Mouse (Mus musculus) heart, adult 2 months (tissue): ENCODE data around the gene Odf3b. TPM values are rescaled to one million over a fixed set of nuclear protein-coding genes. Genes with fewer than 3 reads are reported as not detected.

Experiments
- DNase-seq, 2 experiments: peaks; one replicate each; pipeline ENCODE4 v3.0.0; 2021
- H3K27ac ChIP-seq: fragments of 200-600 bp; 2 replicates; pipeline ENCODE4 v1.8.1; 2022
- H3K27me3 ChIP-seq: fragments of 200-500 bp; 2 replicates; pipeline ENCODE4 v1.6.1; 2012; ENCODE audit warnings: mild to moderate bottlenecking, low read length, inconsistent platforms, mixed read lengths; ENCODE audit not compliant: control insufficient read depth, insufficient read depth
- H3K36me3 ChIP-seq: fragments of 200-500 bp; 2 replicates; pipeline ENCODE4 v1.6.1; 2012; ENCODE audit warnings: low read length, inconsistent platforms; ENCODE audit not compliant: control insufficient read depth, insufficient read depth
- H3K4me1 ChIP-seq: fragments of 200-500 bp; 2 replicates; pipeline ENCODE4 v1.6.1; 2011; ENCODE audit warnings: low read length; ENCODE audit not compliant: control insufficient read depth, insufficient read depth
- H3K4me3 ChIP-seq: fragments of 200-600 bp; 2 replicates; pipeline ENCODE4 v1.8.1; 2022
- H3K79me2 ChIP-seq: fragments of 200-500 bp; replicated peaks from 2 replicates; pipeline ENCODE4 v1.6.1; 2012; ENCODE audit warnings: mild to moderate bottlenecking, inconsistent platforms, low read length, moderate library complexity, mixed read lengths; ENCODE audit not compliant: control insufficient read depth, insufficient read depth
- H3K9ac ChIP-seq: fragments of 200-500 bp; 2 replicates; pipeline ENCODE4 v1.6.1; 2012; ENCODE audit warnings: low read depth, mild to moderate bottlenecking, control low read depth, inconsistent platforms, low read length, mixed read lengths
- CTCF ChIP-seq: fragments of 200-600 bp; IDR thresholded peaks from 2 replicates; pipeline ENCODE4 v1.8.1; 2022; ENCODE audit warnings: antibody characterized with exemption, mild to moderate bottlenecking, moderate library complexity
- EP300 ChIP-seq: fragments of 200-500 bp; IDR thresholded peaks from 2 replicates; pipeline ENCODE4 v1.6.1; 2011; ENCODE audit warnings: low read depth, low read length, control low read depth; ENCODE audit not compliant: insufficient read depth
- POLR2A ChIP-seq: fragments of 200-500 bp; IDR thresholded peaks from 2 replicates; pipeline ENCODE4 v1.6.1; 2011; ENCODE audit warnings: mild to moderate bottlenecking, low read depth, low read length, control low read depth; ENCODE audit not compliant: insufficient read depth
- WGBS: fragments of 180-500 bp; shearing (Covaris S2); methylation state at CpG from one replicate; pipeline ENCODE4 v1.1.7; 2018; 5-methylcytosine and 5-hydroxymethylcytosine counted together
- intact Hi-C: fragments of 180-260 bp; cut with DNase I; formaldehyde crosslinking; loops from one replicate; pipeline ENCODE4 v1.15.1; 2025
- polyA plus RNA-seq: library from polyadenylated mRNA; depleted of rRNA; stranded (reverse); fragments of >200 nt; gene quantifications from 2 replicates; pipeline ENCODE4 v1.2.3, GENCODE M21; 2012
- total RNA-seq, 2 experiments: library from RNA; stranded (reverse); gene quantifications; 2 replicates each; pipeline ENCODE4 v1.2.3; 2021

Gene Odf3b
- total and polyA plus RNA-seq, 3 experiments: 0.91 to 9.1 (median 0.94) TPM

DNA sequence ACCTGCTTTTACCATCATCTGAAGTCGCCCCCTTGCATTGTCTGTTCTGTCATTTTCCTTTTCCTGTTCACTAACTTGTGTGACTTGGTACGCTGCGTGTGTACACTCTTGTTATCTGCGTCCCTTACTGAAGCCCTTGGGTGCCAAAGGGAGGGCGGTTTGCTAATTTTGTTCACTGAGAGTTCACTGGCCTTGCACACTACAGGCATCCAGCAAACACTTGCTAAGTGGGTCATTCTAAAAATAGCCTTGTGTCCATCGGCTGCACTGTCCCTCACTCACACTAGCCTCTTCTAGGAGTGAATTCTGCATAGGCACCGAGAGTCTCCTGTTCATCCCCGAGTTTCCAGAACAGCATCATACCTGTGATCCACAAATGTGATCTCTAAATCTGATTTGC lies 36.2 kb upstream of the Odf3b start:
- H3K27me3 ChIP-seq: no peaks in the 10 kb centered on the region
- no peaks in the 10 kb centered on the region for H3K79me2 ChIP-seq
- no peak overlapping the region for H3K9ac ChIP-seq
- DNase-seq: peak in 1 of 2 experiments; percentile 59
- H3K4me3 ChIP-seq: no peak overlapping the region
- WGBS: 48% methylated on average over 8 of the region's 8 CpGs
- peak; percentile 75 for TF ChIP-seq EP300
- TF ChIP-seq POLR2A: peak; percentile 16; the same call in 1 of the 2 replicates
- TF ChIP-seq CTCF: no peak
- peak overlapping the region; percentile 69 for H3K27ac ChIP-seq
- intact Hi-C loops: no loop called here
- H3K36me3 ChIP-seq: peaks cover 9% of the 10 kb centered on the region
- H3K4me1 ChIP-seq: peaks cover 1% of the 10 kb centered on the region

- TF ChIP-seq POLR2A (no peak), EP300 (no peak), CTCF (no peak)
- DNase-seq: no peak
- Histone ChIP-seq H3K36me3 (no peaks in the 10 kb centered on the region), H3K9ac (no peak within 1 kb of the TSS), H3K27ac (no peak within 1 kb of the TSS), H3K27me3 (no peaks in the 10 kb centered on the region), H3K4me3 (no peak within 1 kb of the TSS), H3K79me2 (no peaks in the 10 kb centered on the region), H3K4me1 (no peaks in the 10 kb centered on the region)
- 77% methylated on average over 24 of the region's 24 CpGs for whole genome bisulfite sequencing
- intact Hi-C loops: no loop called here
Measured at GRCm38 (mm10) chr15:89410118-89410517, 31.0 kb upstream of the Odf3b start, which contains the start of gene Syce3. TSS of gene Syce3 (minus strand) at chr15:89410503.

DNA sequence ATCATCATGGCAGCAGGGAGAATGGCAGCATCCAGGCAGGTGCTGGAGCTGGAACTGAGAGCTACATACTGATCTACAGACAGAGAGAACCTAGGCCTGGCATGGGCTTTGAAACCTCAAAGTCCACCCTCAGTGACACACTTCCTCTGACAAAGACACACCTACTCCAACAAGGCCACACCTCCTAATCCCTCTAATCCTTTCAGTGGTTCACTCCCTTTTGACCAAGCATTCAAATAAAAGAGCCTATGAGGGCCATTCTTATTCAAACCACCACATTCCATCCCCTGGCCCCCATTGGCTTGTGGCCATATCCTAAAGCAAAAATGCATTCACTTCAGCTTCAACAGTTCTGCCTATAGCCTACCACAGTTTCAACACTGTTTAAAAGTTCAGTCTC lies 27.6 kb upstream of the Odf3b start:
- intact Hi-C loops: no loop called here

DNA sequence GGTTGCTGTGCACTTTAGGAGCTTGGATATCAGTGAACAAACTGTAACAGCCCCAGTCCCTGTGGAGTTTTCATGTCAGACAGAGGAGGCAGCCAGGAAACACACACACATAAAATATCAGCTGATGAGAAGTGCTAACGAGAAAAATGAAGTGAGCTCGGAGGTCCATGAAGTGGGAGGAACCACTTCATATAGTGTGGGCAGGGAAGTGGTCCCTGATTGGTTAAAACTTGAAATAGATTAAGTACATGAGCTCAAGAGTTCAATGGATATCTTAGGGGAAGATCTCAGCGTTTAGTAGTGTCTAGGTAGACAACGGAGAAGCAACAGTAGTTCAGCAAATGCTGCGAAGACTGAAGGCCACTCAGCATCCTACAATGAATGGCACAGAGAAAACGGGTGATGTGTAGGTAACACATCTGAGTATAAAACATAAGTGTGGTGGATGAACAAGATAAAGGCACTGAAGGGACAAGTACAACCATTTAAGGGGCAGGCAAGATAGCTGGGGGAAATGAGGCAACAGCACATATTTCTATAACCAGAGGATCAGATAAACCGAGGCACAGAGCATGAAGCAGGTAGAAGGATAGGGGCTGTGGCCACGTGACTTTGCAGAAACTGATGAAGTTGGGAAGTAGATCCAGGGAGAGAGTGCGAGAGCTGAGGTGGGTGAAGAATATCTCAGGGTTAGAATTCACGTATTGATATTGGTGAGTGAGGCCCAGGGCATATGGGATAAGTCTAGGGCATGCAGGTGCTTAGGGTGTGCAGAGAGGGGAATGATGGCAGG lies 25.9 kb upstream of the Odf3b start:
- peaks cover 3% of the 10 kb centered on the region for H3K4me1 ChIP-seq
- intact Hi-C loops: no loop called here
- H3K27me3 ChIP-seq: no peaks in the 10 kb centered on the region
- DNase-seq: no peak
- no peak overlapping the region for H3K27ac ChIP-seq
- 71% methylated on average over 10 of the region's 10 CpGs for WGBS
- no peaks in the 10 kb centered on the region for H3K36me3 ChIP-seq
- H3K79me2 ChIP-seq: no peaks in the 10 kb centered on the region
- no peak overlapping the region for H3K4me3 ChIP-seq
- no peak overlapping the region for H3K9ac ChIP-seq
- TF ChIP-seq POLR2A (no peak), CTCF (no peak), EP300 (no peak)

More for the DNA sequence above, 27.6 kb upstream of the Odf3b start:
- DNase-seq: no peak
- Histone ChIP-seq H3K79me2 (no peaks in the 10 kb centered on the region), H3K36me3 (no peaks in the 10 kb centered on the region), H3K27me3 (no peaks in the 10 kb centered on the region), H3K4me1 (no peaks in the 10 kb centered on the region), H3K4me3 (no peak overlapping the region), H3K27ac (no peak overlapping the region), H3K9ac (no peak overlapping the region)
- no peak for TF ChIP-seq CTCF
- TF ChIP-seq EP300: no peak
- TF ChIP-seq POLR2A: no peak

- DNase-seq: no peak
- H3K9ac ChIP-seq: no peak overlapping the region
- H3K79me2 ChIP-seq: no peaks in the 10 kb centered on the region
- H3K27me3 ChIP-seq: no peaks in the 10 kb centered on the region
- TF ChIP-seq CTCF (no peak), POLR2A (no peak), EP300 (no peak)
- WGBS: 93% methylated on average over 1 of the region's 1 CpGs
- intact Hi-C loops: no loop called here
- H3K36me3 ChIP-seq: no peaks in the 10 kb centered on the region
- no peak overlapping the region for H3K27ac ChIP-seq
- H3K4me1 ChIP-seq: peaks cover 3% of the 10 kb centered on the region
- H3K4me3 ChIP-seq: no peak overlapping the region
Measured at GRCm38 (mm10) chr15:89402471-89402870, 23.4 kb upstream of the Odf3b start.

GRCm38 (mm10) chr15:89399716-89400115 lies 20.6 kb upstream of the Odf3b start:
- 68% methylated on average over 1 of the region's 1 CpGs for WGBS
- Histone ChIP-seq H3K4me3 (no peak overlapping the region), H3K27ac (no peak overlapping the region), H3K79me2 (no peaks in the 10 kb centered on the region), H3K27me3 (no peaks in the 10 kb centered on the region), H3K36me3 (no peaks in the 10 kb centered on the region), H3K9ac (no peak overlapping the region), H3K4me1 (peaks cover 3% of the 10 kb centered on the region)
- intact Hi-C loops: no loop called here
- TF ChIP-seq CTCF (no peak), POLR2A (no peak), EP300 (no peak)
- DNase-seq: no peak
